Mouse (Mus musculus): ENCODE measurements at regions not wholly inside any gene's neighbourhood (a gene's known extent, or its start where the extent isn't known, plus 50 kb on each side); places are given as distances from the start of the nearest gene placed in this dataset.
A peak's percentile ranks its signal among the peaks of the same experiment; 100 is the strongest.

DNA sequence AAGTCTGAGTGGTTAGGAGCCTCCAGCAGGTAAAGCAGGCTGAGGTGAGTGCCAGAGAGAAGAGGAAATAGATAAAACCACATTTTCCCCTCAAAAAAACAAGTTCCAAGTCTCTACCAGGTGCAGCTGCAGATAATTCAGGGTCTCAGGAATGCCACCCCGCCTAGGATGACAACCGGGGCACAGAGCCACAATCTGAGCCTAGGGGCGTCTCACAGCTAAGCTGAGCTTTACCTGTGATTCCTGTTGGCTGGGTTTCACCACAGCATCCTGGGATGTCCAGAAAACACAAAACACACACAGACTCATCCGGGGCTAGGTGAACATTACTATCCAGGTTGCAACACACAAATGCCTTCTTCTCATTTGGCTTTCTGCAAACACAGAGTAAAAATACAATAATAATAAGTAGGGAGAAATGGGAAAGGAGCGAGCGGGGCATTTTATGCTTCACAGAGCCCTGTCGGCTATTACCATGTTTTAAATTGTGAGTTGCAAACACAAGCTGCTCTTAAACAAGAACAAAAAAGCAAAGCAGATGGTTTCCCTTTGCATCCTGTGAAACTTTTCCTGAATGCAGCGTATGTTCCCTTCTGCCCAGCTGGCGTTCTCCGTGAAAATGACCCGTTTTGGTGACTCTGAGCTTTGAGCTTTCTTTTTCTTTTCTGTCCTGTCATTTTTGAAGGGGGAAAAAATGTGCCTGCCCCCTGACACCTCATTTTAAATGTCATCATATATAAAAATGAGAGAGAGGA lies 330.3 kb downstream of the Cbln4 start:
- WGBS = 66% methylated on average over 11 of the region's 11 CpGs
- H3K36me3 ChIP-seq = no peaks in the 10 kb centered on the region
- H3K4me1 ChIP-seq = 0 out of 2 replicates have a peak, but pooled peaks cover 2% of the 10 kb centered on the region
- no peak for ATAC-seq (ENCODE audit: low FRiP score)
- H3K4me3 ChIP-seq = no peak overlapping the region
- H3K4me2 ChIP-seq (replicated peaks) = no peak overlapping the region
- H3K9ac ChIP-seq = no peak overlapping the region
- 0 out of 2 replicates have a peak overlapping the region, but pooled peaks have one; percentile 24 for H3K27ac ChIP-seq
- H3K9me3 ChIP-seq (replicated peaks) = no peaks in the 10 kb centered on the region
- H3K27me3 ChIP-seq = no peaks in the 10 kb centered on the region

DNA sequence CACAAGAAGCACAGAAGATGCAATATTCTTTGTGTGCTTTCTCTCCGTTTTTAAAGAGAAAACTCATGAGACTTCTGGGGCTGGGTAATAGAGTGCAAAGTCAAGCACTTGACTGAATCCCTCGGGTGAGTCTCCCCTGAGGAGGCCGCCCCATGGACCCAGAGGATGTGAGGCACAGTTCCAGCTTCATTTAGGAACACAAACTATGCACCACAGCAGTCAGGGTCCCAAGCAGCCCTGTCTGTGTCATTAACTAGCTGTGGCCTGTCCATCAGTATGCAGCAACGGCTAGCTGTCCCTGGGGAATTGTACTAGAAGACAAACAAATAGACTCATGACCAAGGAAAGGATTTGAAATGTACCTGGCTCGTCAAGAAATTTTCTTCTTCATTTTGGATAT lies 349.7 kb downstream of the Cbln4 start:
- ATAC-seq (ENCODE audit: low FRiP score) = no peak
- H3K4me2 ChIP-seq (replicated peaks) = no peak overlapping the region
- 77% methylated on average over 5 of the region's 5 CpGs for WGBS
- no peaks in the 10 kb centered on the region for H3K36me3 ChIP-seq
- no peak overlapping the region for H3K27ac ChIP-seq
- H3K9me3 ChIP-seq (replicated peaks) = no peaks in the 10 kb centered on the region
- H3K9ac ChIP-seq = no peak overlapping the region
- H3K4me1 ChIP-seq = peaks cover 2% of the 10 kb centered on the region; the same call in 1 of the 2 replicates
- H3K27me3 ChIP-seq = no peaks in the 10 kb centered on the region
- no peak overlapping the region for H3K4me3 ChIP-seq

DNA sequence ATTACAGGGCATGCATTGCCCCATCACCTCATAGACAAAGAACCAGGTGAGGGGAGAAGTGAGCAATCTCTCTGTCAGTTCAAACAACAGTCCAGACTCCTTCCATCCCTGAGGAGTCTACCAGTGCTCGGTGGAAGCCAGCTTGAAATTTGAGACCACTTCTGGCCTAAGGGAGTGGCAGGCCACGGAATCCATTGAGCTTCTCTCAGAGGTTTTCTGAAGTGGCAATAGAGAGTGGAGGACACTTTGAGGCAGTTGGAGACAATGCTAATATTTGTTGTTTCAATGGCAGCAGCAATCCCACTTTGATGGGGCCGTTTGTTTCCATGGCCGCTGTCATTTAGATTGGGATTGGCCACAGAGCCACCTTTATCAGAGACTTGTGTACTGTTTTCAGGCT lies 352.5 kb downstream of the Cbln4 start:
- H3K27ac ChIP-seq = no peak overlapping the region
- no peak overlapping the region for H3K9ac ChIP-seq
- 42% methylated on average over 4 of the region's 4 CpGs for WGBS
- H3K4me2 ChIP-seq (replicated peaks) = no peak overlapping the region
- no peaks in the 10 kb centered on the region for H3K27me3 ChIP-seq
- H3K4me1 ChIP-seq = peaks cover 2% of the 10 kb centered on the region; the same call in 1 of the 2 replicates
- no peak overlapping the region for H3K4me3 ChIP-seq
- no peaks in the 10 kb centered on the region for H3K9me3 ChIP-seq (replicated peaks)
- H3K36me3 ChIP-seq = no peaks in the 10 kb centered on the region
- no peak for ATAC-seq (ENCODE audit: low FRiP score)

DNA sequence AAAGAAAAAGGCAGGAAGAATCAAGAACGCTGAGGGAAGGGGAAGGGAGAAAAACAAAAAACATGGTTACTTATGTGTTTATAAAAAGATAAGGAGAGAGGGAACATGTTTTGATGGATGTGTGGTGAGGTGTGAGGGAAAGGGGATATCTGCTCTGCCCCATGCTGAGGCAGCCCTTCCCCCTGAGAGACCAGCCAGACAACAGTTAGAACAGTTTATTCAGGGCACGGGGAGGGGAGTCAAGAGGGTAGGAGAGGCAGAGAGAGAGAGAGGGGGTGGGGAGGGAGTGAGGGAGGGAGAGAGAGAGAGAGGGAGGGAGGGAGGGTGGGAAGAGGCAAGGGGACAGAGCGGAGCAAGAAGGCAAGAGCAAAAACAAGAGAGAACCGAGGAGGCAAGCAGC lies 354.2 kb downstream of the Cbln4 start:
- H3K27me3 ChIP-seq = no peaks in the 10 kb centered on the region
- no peaks in the 10 kb centered on the region for H3K36me3 ChIP-seq
- no peak overlapping the region for H3K4me2 ChIP-seq (replicated peaks)
- no peaks in the 10 kb centered on the region for H3K9me3 ChIP-seq (replicated peaks)
- 36% methylated on average over 4 of the region's 4 CpGs for WGBS
- no peak overlapping the region for H3K27ac ChIP-seq
- no peak for ATAC-seq (ENCODE audit: low FRiP score)
- H3K9ac ChIP-seq = no peak overlapping the region
- H3K4me1 ChIP-seq = peaks cover 2% of the 10 kb centered on the region; the same call in 1 of the 2 replicates
- H3K4me3 ChIP-seq = no peak overlapping the region

DNA sequence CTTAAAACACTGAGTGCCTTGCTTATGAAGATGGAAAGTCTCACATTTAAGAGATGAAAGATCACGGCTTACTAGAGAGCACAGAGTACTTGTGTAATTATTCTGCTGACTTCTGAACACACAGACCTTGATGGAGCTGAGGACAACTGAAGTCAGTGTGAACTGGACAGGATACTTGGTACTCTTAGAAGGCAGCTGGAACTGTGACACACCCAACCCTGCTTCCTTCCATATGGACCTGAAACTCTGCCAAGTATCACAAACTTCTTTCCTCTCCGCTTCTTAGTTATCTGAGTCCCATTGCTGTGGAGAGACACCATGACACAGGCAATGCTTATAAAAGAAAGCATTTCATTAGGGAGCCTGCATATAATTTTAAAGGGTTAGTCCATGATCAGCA lies 365.3 kb downstream of the Cbln4 start:
- Histone ChIP-seq H3K9ac (no peak overlapping the region), H3K4me3 (no peak overlapping the region), H3K4me2 (replicated peaks) (no peak overlapping the region), H3K9me3 (replicated peaks) (no peaks in the 10 kb centered on the region), H3K27ac (no peak overlapping the region), H3K36me3 (no peaks in the 10 kb centered on the region), H3K27me3 (no peaks in the 10 kb centered on the region), H3K4me1 (0 out of 2 replicates have a peak, but pooled peaks cover 4% of the 10 kb centered on the region)
- ATAC-seq (ENCODE audit: low FRiP score) = no peak
- 89% methylated on average over 2 of the region's 2 CpGs for WGBS

DNA sequence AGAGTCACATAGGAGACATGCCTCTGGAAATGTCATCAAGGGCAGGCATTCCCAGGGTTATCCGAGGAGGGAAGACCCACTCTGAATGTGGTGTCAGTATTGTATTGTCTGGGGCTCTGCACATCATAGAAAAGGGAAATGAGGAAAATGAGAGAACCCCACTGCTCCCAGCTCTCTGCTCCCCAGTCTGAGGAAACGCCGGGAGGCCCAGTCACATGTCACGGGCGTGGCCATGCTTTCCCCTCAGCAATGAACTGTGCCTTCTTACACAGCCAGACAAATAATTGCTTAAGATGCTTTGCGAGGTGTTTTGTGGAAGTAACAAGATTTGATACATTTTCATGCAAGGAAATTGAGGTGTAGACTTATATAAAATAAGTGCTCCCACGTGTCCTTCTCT lies 366.1 kb downstream of the Cbln4 start:
- Histone ChIP-seq H3K36me3 (no peaks in the 10 kb centered on the region), H3K27me3 (no peaks in the 10 kb centered on the region), H3K4me3 (no peak overlapping the region), H3K4me2 (replicated peaks) (no peak overlapping the region), H3K4me1 (0 out of 2 replicates have a peak, but pooled peaks cover 4% of the 10 kb centered on the region), H3K9me3 (replicated peaks) (no peaks in the 10 kb centered on the region), H3K9ac (no peak overlapping the region), H3K27ac (no peak overlapping the region)
- no peak for ATAC-seq (ENCODE audit: low FRiP score)
- 76% methylated on average over 7 of the region's 7 CpGs for WGBS

DNA sequence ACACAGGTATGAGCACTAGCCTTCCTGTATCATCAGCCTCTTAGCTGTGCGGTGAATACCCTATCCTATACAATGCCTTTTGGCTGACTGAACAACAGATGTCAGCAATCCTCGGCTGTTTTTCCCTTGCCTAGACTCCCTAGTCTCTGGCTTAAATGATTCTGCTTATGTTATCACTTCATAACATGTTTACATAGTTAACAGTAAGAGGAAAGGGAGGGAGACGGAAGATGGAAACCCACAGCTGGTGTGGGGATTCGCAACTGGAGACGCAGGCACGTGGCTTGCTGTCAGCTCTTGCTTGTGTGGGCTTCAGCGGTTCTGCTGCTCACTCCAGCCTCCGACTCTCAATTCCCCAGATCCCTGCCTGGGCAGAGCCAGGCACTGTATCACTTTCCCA lies 367.2 kb downstream of the Cbln4 start:
- no peaks in the 10 kb centered on the region for H3K27me3 ChIP-seq
- no peak for ATAC-seq (ENCODE audit: low FRiP score)
- no peak overlapping the region for H3K4me3 ChIP-seq
- no peaks in the 10 kb centered on the region for H3K9me3 ChIP-seq (replicated peaks)
- H3K4me1 ChIP-seq = 0 out of 2 replicates have a peak, but pooled peaks cover 4% of the 10 kb centered on the region
- no peak overlapping the region for H3K9ac ChIP-seq
- no peak overlapping the region for H3K27ac ChIP-seq
- WGBS = 60% methylated on average over 8 of the region's 8 CpGs
- no peaks in the 10 kb centered on the region for H3K36me3 ChIP-seq
- no peak overlapping the region for H3K4me2 ChIP-seq (replicated peaks)

DNA sequence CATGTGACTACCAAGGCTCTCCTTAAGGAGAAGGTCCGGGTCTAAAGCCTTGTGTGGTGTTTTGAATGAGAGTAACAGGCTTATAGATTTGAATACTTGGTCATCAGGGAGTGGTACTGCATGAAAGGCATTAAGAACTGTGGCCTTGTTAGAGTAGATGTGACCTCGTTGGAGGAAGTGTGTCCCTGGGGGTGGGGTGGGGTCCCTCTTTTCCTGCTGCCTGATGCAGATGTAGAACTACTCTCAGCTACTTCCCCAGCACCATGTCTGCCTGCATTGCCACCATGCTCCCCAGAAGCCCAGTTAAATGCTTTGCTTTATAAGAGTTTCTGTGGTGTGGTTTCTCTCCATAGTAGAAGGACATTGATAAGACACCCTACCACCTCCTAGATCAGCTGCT lies 367.9 kb downstream of the Cbln4 start:
- no peak overlapping the region for H3K4me3 ChIP-seq
- no peaks in the 10 kb centered on the region for H3K27me3 ChIP-seq
- ATAC-seq (ENCODE audit: low FRiP score) = no peak
- 79% methylated on average over 2 of the region's 2 CpGs for WGBS
- H3K4me2 ChIP-seq (replicated peaks) = no peak overlapping the region
- H3K4me1 ChIP-seq = 0 out of 2 replicates have a peak, but pooled peaks cover 4% of the 10 kb centered on the region
- no peaks in the 10 kb centered on the region for H3K36me3 ChIP-seq
- no peak overlapping the region for H3K9ac ChIP-seq
- no peak overlapping the region for H3K27ac ChIP-seq
- H3K9me3 ChIP-seq (replicated peaks) = no peaks in the 10 kb centered on the region

DNA sequence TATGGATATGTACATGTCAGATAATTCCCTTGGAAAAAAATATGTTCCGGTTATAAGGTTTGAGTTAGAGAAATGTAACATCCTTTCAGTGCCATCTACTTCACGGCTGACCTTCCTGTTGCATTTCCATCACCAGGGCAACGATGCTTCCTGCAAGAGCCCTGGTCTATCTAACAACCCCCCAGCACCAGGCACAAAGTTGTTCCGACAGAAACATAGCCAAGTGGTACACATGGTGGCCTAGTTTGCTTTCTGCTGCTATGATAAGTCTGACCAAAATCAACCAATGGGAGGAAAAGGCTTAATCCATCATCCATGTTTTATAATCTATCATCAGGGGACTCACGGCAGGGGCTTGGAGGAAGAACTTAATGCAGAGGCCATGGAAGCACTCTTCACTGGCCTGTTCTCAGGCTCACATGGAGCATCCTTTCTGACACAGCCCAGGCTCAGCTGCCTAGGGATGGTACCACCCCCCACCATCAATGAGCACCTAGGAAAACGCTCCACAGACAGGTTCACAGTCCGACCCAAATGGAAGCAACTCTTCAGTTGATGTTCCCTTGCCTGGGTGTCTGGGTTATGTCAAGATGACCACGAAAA lies 372.2 kb downstream of the Cbln4 start:
- no peak overlapping the region for H3K4me2 ChIP-seq (replicated peaks)
- no peaks in the 10 kb centered on the region for H3K36me3 ChIP-seq
- H3K4me1 ChIP-seq = 0 out of 2 replicates have a peak, but pooled peaks cover under 1% of the 10 kb centered on the region
- H3K9me3 ChIP-seq (replicated peaks) = no peaks in the 10 kb centered on the region
- no peak overlapping the region for H3K9ac ChIP-seq
- no peaks in the 10 kb centered on the region for H3K27me3 ChIP-seq
- no peak overlapping the region for H3K4me3 ChIP-seq
- H3K27ac ChIP-seq = no peak overlapping the region
- ATAC-seq (ENCODE audit: low FRiP score) = no peak
- WGBS = 90% methylated on average over 8 of the region's 8 CpGs

DNA sequence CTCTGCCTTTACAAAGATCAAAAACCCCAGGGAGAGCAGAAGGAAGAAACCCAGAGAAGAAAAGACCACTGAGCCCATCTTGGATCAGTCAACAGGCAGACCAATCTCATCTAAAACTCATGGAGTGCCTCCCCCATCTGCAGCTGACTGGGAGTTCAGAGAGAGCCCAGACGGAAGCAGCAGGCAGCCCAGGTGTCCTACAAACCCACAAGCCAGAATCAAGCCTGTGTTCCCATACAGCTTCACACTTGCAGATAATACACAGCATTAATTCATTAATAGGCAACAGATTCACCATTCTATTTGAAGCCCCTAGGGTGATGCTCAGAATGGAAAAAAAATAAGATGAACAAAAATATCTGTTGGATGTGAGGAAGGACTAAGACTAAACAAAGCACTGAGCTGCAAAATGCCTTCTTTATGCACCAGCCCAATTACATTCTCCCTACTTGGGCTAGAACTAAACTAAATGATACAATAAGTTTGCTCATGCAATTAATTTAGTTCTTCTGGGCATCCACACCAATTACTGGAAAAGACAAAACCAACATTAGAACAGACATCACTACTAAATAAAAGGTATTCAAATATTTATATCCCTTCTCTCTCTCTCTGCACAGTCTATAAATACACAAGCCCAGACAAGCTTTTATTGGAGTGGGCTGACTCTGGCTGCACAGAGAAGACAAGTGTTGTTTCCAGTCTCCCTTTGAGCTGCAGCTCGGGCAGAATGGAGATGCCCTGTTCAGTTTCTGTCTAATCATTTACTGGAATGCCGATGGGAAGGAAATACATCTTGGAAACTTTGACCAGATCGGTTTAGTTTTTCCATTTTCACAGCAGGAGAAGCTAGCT lies 374.2 kb downstream of the Cbln4 start:
- Histone ChIP-seq H3K4me2 (replicated peaks) (no peak overlapping the region), H3K27me3 (no peaks in the 10 kb centered on the region), H3K36me3 (no peaks in the 10 kb centered on the region), H3K4me1 (no peaks in the 10 kb centered on the region), H3K4me3 (no peak overlapping the region), H3K27ac (no peak overlapping the region), H3K9ac (no peak overlapping the region), H3K9me3 (replicated peaks) (no peaks in the 10 kb centered on the region)
- 30% methylated on average over 4 of the region's 4 CpGs for WGBS
- ATAC-seq (ENCODE audit: low FRiP score) = no peak

DNA sequence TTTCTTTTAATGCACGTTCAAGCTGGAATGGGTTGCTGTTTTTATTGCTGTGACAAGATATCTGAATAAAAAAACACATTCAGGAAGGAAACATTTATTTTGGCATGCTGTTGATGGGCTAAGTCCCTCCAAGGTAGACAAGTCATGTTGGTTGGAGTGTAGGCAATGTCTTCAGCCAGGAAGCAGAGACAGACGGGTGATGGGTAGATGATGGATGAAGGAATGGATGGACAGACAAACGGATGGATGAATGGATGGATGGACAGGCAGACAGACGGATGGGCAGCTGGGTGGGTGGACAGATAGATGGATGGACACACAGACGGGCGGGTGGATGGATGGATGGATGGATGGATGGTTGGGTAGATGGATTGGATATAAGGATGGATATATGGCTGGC lies 380.7 kb downstream of the Cbln4 start:
- Histone ChIP-seq H3K27ac (no peak overlapping the region), H3K4me1 (no peaks in the 10 kb centered on the region), H3K36me3 (no peaks in the 10 kb centered on the region), H3K4me3 (no peak overlapping the region), H3K9ac (no peak overlapping the region), H3K27me3 (no peaks in the 10 kb centered on the region), H3K4me2 (replicated peaks) (no peak overlapping the region), H3K9me3 (replicated peaks) (no peaks in the 10 kb centered on the region)
- WGBS = 90% methylated on average over 6 of the region's 6 CpGs
- no peak for ATAC-seq (ENCODE audit: low FRiP score)

DNA sequence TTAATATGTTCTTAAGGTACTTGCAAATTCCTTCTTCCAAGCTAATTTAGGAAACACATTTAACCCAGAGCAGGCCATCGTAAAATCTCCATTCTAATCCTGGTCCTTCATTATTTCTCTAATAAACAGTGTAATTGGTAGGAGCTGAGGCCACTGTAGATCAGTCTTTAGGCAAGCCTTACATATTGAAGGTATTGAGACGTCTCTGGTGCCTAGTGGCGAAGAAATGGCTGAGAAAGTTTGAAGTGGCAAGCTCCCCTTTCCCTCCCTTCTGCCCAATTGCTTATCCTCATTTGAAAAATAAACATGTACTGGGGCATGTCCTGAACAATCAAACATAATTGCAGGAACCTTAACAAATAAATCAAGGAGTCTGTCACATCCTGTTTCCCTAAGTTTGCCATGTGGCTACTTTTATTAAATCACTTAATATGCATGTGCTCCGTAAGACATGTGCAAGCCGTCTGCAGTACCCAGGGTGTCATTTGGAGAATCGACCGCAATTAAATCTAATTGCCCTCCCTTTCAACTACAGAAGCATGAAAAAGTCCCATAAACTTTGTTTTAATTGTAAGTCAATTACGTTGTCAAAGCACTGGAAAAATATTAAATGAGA lies 381.3 kb downstream of the Cbln4 start:
- 83% methylated on average over 8 of the region's 8 CpGs for WGBS
- Histone ChIP-seq H3K36me3 (no peaks in the 10 kb centered on the region), H3K9ac (no peak overlapping the region), H3K4me1 (no peaks in the 10 kb centered on the region), H3K4me2 (replicated peaks) (no peak overlapping the region), H3K27me3 (0 out of 2 replicates have a peak, but pooled peaks cover 2% of the 10 kb centered on the region), H3K27ac (no peak overlapping the region), H3K4me3 (no peak overlapping the region), H3K9me3 (replicated peaks) (no peaks in the 10 kb centered on the region)
- no peak for ATAC-seq (ENCODE audit: low FRiP score)

Measured in hindbrain, embryonic 12.5 days (tissue).